In genomic region chr8:121635534-121635933, GRCm38 (mm10) we compare ENCODE assay signal across 9 mouse cellular contexts. TPM values are rescaled to one million over a fixed set of nuclear protein-coding genes. Genes with fewer than 3 reads are reported as not detected.
A peak's percentile ranks its signal among the peaks of the same experiment; 100 is the strongest.
DNase-seq lines count a peak whose midpoint lies in the region; ATAC-seq lines count a peak whose summit lies in the region.
"Had no signal": no experiment of that assay in that cellular context is flagged by ENCODE, and none has a peak within 500 bp of the region (broad histone marks: within the 10 kb centered on the region; RNA-seq: fewer than 3 reads in every experiment).

No protein-coding gene starts in this region.

- peak; percentile 98 for DNase-seq in heart, adult 11 months
- peak; percentile 51 for DNase-seq in MN1 (ENCODE audit: low spot score)
- DNase-seq in kidney, postnatal 25 days = peak; percentile 77 to 90
- DNase-seq in frontal cortex, adult 2 months (ENCODE audit: extremely low spot score in 1 of 2, low spot score in 1 of 2) = no peak
- no peak for DNase-seq in left cerebral cortex, postnatal 25 days (ENCODE audit: low spot score in 2 of 2)
- no peak for DNase-seq in cerebellum, postnatal 36 days

- H3K4me3 ChIP-seq in heart, embryonic 11.5 days (ENCODE audit: low read depth, low read length) = no peak overlapping the region
- H3K4me3 ChIP-seq in heart, embryonic 12.5 days = no peak overlapping the region
- H3K4me3 ChIP-seq: forebrain, embryonic 15.5 days had no signal

- WGBS in heart, embryonic 11.5 days (ENCODE audit: insufficient replicate concordance) = 50% methylated on average over 6 of the region's 6 CpGs
- WGBS in heart, embryonic 12.5 days = 44% methylated on average over 6 of the region's 6 CpGs

- intact Hi-C loops in left cerebral cortex, postnatal 25 days (cut with DNase I) = no loop called here

- H3K36me3 ChIP-seq in heart, embryonic 11.5 days (ENCODE audit: control insufficient read depth, insufficient read depth, low read length) = no peaks in the 10 kb centered on the region
- no peaks in the 10 kb centered on the region for H3K36me3 ChIP-seq in heart, embryonic 12.5 days
- H3K36me3 ChIP-seq: forebrain, embryonic 15.5 days had no signal

- H3K4me2 ChIP-seq in heart, embryonic 11.5 days = no peak overlapping the region
- H3K4me2 ChIP-seq in heart, embryonic 12.5 days = no peak overlapping the region
- H3K4me2 ChIP-seq: forebrain, embryonic 15.5 days had no signal

- H3K4me1 ChIP-seq in heart, embryonic 11.5 days (ENCODE audit: control insufficient read depth, insufficient read depth, low read length) = peaks cover 32% of the 10 kb centered on the region
- H3K4me1 ChIP-seq in heart, embryonic 12.5 days (replicated peaks) = peaks cover 65% of the 10 kb centered on the region

- H3K27ac ChIP-seq in heart, embryonic 11.5 days (ENCODE audit: low read depth, low read length) = no peak overlapping the region
- H3K27ac ChIP-seq in heart, embryonic 12.5 days (ENCODE audit: poor library complexity, severe bottlenecking) = peak overlapping the region; percentile 44

- H3K9me3 ChIP-seq in heart, embryonic 11.5 days (replicated peaks; ENCODE audit: control insufficient read depth, low read length) = no peaks in the 10 kb centered on the region
- no peaks in the 10 kb centered on the region for H3K9me3 ChIP-seq in heart, embryonic 12.5 days (replicated peaks)
- H3K9me3 ChIP-seq: forebrain, embryonic 15.5 days had no signal

- H3K9ac ChIP-seq in heart, embryonic 11.5 days (ENCODE audit: low read depth, low read length) = no peak overlapping the region
- no peak overlapping the region for H3K9ac ChIP-seq in heart, embryonic 12.5 days
- H3K9ac ChIP-seq: forebrain, embryonic 15.5 days had no signal

- H3K27me3 ChIP-seq in heart, embryonic 11.5 days (ENCODE audit: control insufficient read depth, insufficient read depth, low read length) = no peaks in the 10 kb centered on the region
- no peaks in the 10 kb centered on the region for H3K27me3 ChIP-seq in heart, embryonic 12.5 days (replicated peaks)
- H3K27me3 ChIP-seq: forebrain, embryonic 15.5 days had no signal

- no peak for ATAC-seq in heart, embryonic 11.5 days (replicated peaks; ENCODE audit: insufficient number of reproducible peaks, low FRiP score, low TSS enrichment)
- ATAC-seq in heart, embryonic 12.5 days (ENCODE audit: insufficient number of reproducible peaks, low FRiP score) = peak; percentile 45
- ATAC-seq: forebrain, embryonic 15.5 days had no signal

RNA-seq across cellular contexts. Expression of gene Zcchc14, which starts 17.2 kb away (rescaled TPM):
- polyA plus RNA-seq in heart, embryonic 11.5 days (2014; fragmentation: Nextera tagmentation; extraction: Ambion mirVana) = 11.4 and 14.2 TPM in 2 replicates
- 9.2 and 9.9 TPM in 2 replicates for polyA plus RNA-seq in heart, embryonic 12.5 days (2016; fragmentation: Nextera tagmentation; extraction: Ambion mirVana)
- 51.8 and 59.3 TPM in 2 replicates for polyA plus RNA-seq in frontal cortex, adult 2 months (2012; rRNA removed)
- 10 to 100 TPM; 63.2 to 71.9 TPM for total RNA-seq in left cerebral cortex, postnatal 25 days (2021)

RNA-seq across cellular contexts. Expression of gene Map1lc3b, which starts 45.4 kb away (rescaled TPM):
- polyA plus RNA-seq in heart, embryonic 11.5 days (2014; fragmentation: Nextera tagmentation; extraction: Ambion mirVana) = 186 and 199 TPM in 2 replicates
- 176 and 182 TPM in 2 replicates for polyA plus RNA-seq in heart, embryonic 12.5 days (2016; fragmentation: Nextera tagmentation; extraction: Ambion mirVana)
- 128 and 152 TPM in 2 replicates for polyA plus RNA-seq in frontal cortex, adult 2 months (2012; rRNA removed)
- 100 to 1,000 TPM; 180 to 191 TPM for total RNA-seq in left cerebral cortex, postnatal 25 days (2021)

RNA-seq across cellular contexts. Expression of gene Fbxo31, which starts 56.9 kb away (rescaled TPM):
- 9.5 and 9.7 TPM in 2 replicates for polyA plus RNA-seq in heart, embryonic 11.5 days (2014; fragmentation: Nextera tagmentation; extraction: Ambion mirVana)
- 13.7 and 15.7 TPM in 2 replicates for polyA plus RNA-seq in heart, embryonic 12.5 days (2016; fragmentation: Nextera tagmentation; extraction: Ambion mirVana)
- 70.9 and 77.2 TPM in 2 replicates for polyA plus RNA-seq in frontal cortex, adult 2 months (2012; rRNA removed)
- 10 to 100 TPM; 90.3 to 91.6 TPM for total RNA-seq in left cerebral cortex, postnatal 25 days (2021)

Comparison
In these comparisons a context has a peak if more than half of its experiments do, and no peak if none do; other contexts are left out.
1. DNase-seq: peak in heart, adult 11 months (single experiment), MN1 (single experiment) and kidney, postnatal 25 days (2 of 2); none in frontal cortex, adult 2 months (0 of 2), left cerebral cortex, postnatal 25 days (0 of 2) and cerebellum, postnatal 36 days (0 of 2).